Mouse (Mus musculus) frontal cortex, postnatal 36 days (tissue): ENCODE measurements around the gene Ppia.
"Not testable (repeated sequence)": the region's sequence is repeated elsewhere in the genome, so short reads cannot be mapped to it uniquely, and the experiment has no call there.

Experiments
- DNase-seq, 2 experiments: peaks; one replicate each; pipeline ENCODE4 v3.0.0; 2022; ENCODE audit warnings: low spot score in 2 of 2

Gene Ppia

GRCm38 (mm10) chr11:6414751-6415550 is at the start of gene Ppia:
TSS of gene Ppia (plus strand) at chr11:6415443.
- no peak for DNase-seq

- peak; percentile 25 to 65 for DNase-seq
These were observed 49.4 kb upstream of the Ppia start for GRCm38 (mm10) chr11:6365885-6366284.

- no peak for DNase-seq
These were observed 48.8 kb upstream of the Ppia start for GRCm38 (mm10) chr11:6366434-6366833.

- no peak for DNase-seq
These were observed 48.1 kb upstream of the Ppia start for GRCm38 (mm10) chr11:6367156-6367555.

GRCm38 (mm10) chr11:6367986-6368385 is 47.3 kb upstream of the Ppia start:
- not testable (repeated sequence) for DNase-seq

GRCm38 (mm10) chr11:6371376-6372155 is 43.7 kb upstream of the Ppia start:
- no peak for DNase-seq

GRCm38 (mm10) chr11:6372784-6373183 is 42.5 kb upstream of the Ppia start:
- no peak for DNase-seq

- DNase-seq, result no peak
These were observed 34.3 kb upstream of the Ppia start for GRCm38 (mm10) chr11:6380916-6381315.

GRCm38 (mm10) chr11:6388126-6388725 is 27.0 kb upstream of the Ppia start:
- DNase-seq, result no peak

- peak; percentile 94 to 95 for DNase-seq
These were observed 26.4 kb upstream of the Ppia start, which contains the start of gene Zmiz2 for GRCm38 (mm10) chr11:6388726-6389413. TSS of gene Zmiz2 (plus strand) at chr11:6389074.

GRCm38 (mm10) chr11:6389483-6389921 is 25.7 kb upstream of the Ppia start:
- DNase-seq, result no peak

GRCm38 (mm10) chr11:6390376-6391053 is 24.7 kb upstream of the Ppia start:
- DNase-seq, result no peak

GRCm38 (mm10) chr11:6391516-6392276 is 23.5 kb upstream of the Ppia start:
- DNase-seq, result no peak

GRCm38 (mm10) chr11:6392857-6393256 is 22.4 kb upstream of the Ppia start:
- no peak for DNase-seq

- DNase-seq, result no peak
These were observed 21.4 kb upstream of the Ppia start for GRCm38 (mm10) chr11:6393866-6394265.

GRCm38 (mm10) chr11:6395565-6395964 is 19.7 kb upstream of the Ppia start:
- no peak for DNase-seq

GRCm38 (mm10) chr11:6398141-6398540 is 17.1 kb upstream of the Ppia start:
- DNase-seq, result no peak

- peak; percentile 52 to 67 for DNase-seq
These were observed 12.4 kb upstream of the Ppia start for GRCm38 (mm10) chr11:6402515-6403510.

- DNase-seq, result no peak
These were observed 11.3 kb upstream of the Ppia start for GRCm38 (mm10) chr11:6403830-6404405.
